Mouse (Mus musculus) erythroblast, embryonic 14.5 days (primary cell): ENCODE measurements around the gene Pde4d. TPM values are rescaled to one million over a fixed set of nuclear protein-coding genes. Genes with fewer than 3 reads are reported as not detected.

Source experiments
- H3K27me3 ChIP-seq: 2 replicates; pipeline ENCODE4 v1.6.1; 2012; ENCODE audit warnings: inconsistent platforms; ENCODE audit not compliant: control insufficient read depth
- H3K36me3 ChIP-seq: 2 replicates; pipeline ENCODE4 v1.6.1; 2012; ENCODE audit warnings: mild to moderate bottlenecking, inconsistent platforms; ENCODE audit not compliant: control insufficient read depth
- H3K4me1 ChIP-seq: 2 replicates; pipeline ENCODE4 v1.6.1; 2012; ENCODE audit warnings: inconsistent platforms; ENCODE audit not compliant: control insufficient read depth
- H3K4me3 ChIP-seq: replicated peaks from 2 replicates; pipeline ENCODE3; 2012; ENCODE audit warnings: moderate library complexity, mild to moderate bottlenecking, inconsistent platforms
- H3K9me3 ChIP-seq: 2 replicates; pipeline ENCODE4 v1.6.1; 2012; ENCODE audit warnings: low read length, inconsistent platforms, mixed read lengths; ENCODE audit not compliant: control insufficient read depth
- GATA1 ChIP-seq: IDR thresholded peaks from 2 replicates; pipeline ENCODE4 v1.6.1; 2012; ENCODE audit warnings: low read length, inconsistent platforms, mixed read lengths
- TAL1 ChIP-seq: IDR thresholded peaks from 3 replicates; pipeline ENCODE4 v1.6.1; 2012; ENCODE audit warnings: low read length, inconsistent platforms, mixed read lengths
- polyA plus RNA-seq: library from polyadenylated mRNA; stranded (reverse); fragments of >175 nt; gene quantifications from 2 replicates; pipeline ENCODE4 v1.2.3, GENCODE M21; 2012

Gene Pde4d
- polyA plus RNA-seq, 1 experiment, result 0.23 TPM

GRCm38 (mm10) chr13:109793918-109794317 is 1344.2 kb downstream of the Pde4d start:
- Histone ChIP-seq H3K4me3 (no peak overlapping the region), H3K4me1 (no peaks in the 10 kb centered on the region), H3K27me3 (no peaks in the 10 kb centered on the region), H3K9me3 (no peaks in the 10 kb centered on the region), H3K36me3 (no peaks in the 10 kb centered on the region)
- TF ChIP-seq GATA1 (no peak), TAL1 (no peak)

GRCm38 (mm10) chr13:109798651-109799050 is 1348.9 kb downstream of the Pde4d start:
- no peaks in the 10 kb centered on the region for H3K4me1 ChIP-seq

GRCm38 (mm10) chr13:109802201-109802600 is 1352.5 kb downstream of the Pde4d start:
- Histone ChIP-seq H3K27me3 (no peaks in the 10 kb centered on the region), H3K36me3 (no peaks in the 10 kb centered on the region; the same call in 1 of the 2 replicates), H3K4me3 (no peak overlapping the region), H3K9me3 (no peaks in the 10 kb centered on the region), H3K4me1 (peaks cover 10% of the 10 kb centered on the region)
- TF ChIP-seq GATA1, result no peak
- TF ChIP-seq TAL1, result no peak

More at GRCm38 (mm10) chr13:109798651-109799050, 1348.9 kb downstream of the Pde4d start:
- no peaks in the 10 kb centered on the region for H3K27me3 ChIP-seq
- H3K36me3 ChIP-seq, result no peaks in the 10 kb centered on the region; the same call in 1 of the 2 replicates
- H3K4me3 ChIP-seq, result no peak overlapping the region
- H3K9me3 ChIP-seq, result no peaks in the 10 kb centered on the region
- no peak for TF ChIP-seq TAL1
- no peak for TF ChIP-seq GATA1

GRCm38 (mm10) chr13:109806193-109806966 is 1356.6 kb downstream of the Pde4d start:
- Histone ChIP-seq H3K9me3 (no peaks in the 10 kb centered on the region), H3K4me1 (peaks cover 22% of the 10 kb centered on the region), H3K27me3 (no peaks in the 10 kb centered on the region), H3K36me3 (no peaks in the 10 kb centered on the region; the same call in 1 of the 2 replicates), H3K4me3 (no peak overlapping the region)
- TF ChIP-seq TAL1, result no peak
- TF ChIP-seq GATA1, result no peak

GRCm38 (mm10) chr13:109807036-109807435 is 1357.3 kb downstream of the Pde4d start:
- TF ChIP-seq GATA1 (no peak), TAL1 (no peak)
- Histone ChIP-seq H3K27me3 (no peaks in the 10 kb centered on the region), H3K9me3 (no peaks in the 10 kb centered on the region), H3K4me3 (no peak overlapping the region), H3K4me1 (peaks cover 22% of the 10 kb centered on the region), H3K36me3 (no peaks in the 10 kb centered on the region; the same call in 1 of the 2 replicates)

GRCm38 (mm10) chr13:109807446-109807845 is 1357.7 kb downstream of the Pde4d start:
- Histone ChIP-seq H3K4me3 (no peak overlapping the region), H3K4me1 (peaks cover 22% of the 10 kb centered on the region), H3K27me3 (no peaks in the 10 kb centered on the region), H3K9me3 (no peaks in the 10 kb centered on the region), H3K36me3 (no peaks in the 10 kb centered on the region; the same call in 1 of the 2 replicates)
- no peak for TF ChIP-seq GATA1
- no peak for TF ChIP-seq TAL1

GRCm38 (mm10) chr13:109808039-109808438 is 1358.3 kb downstream of the Pde4d start:
- TF ChIP-seq GATA1 (no peak), TAL1 (no peak)
- peaks cover 22% of the 10 kb centered on the region for H3K4me1 ChIP-seq

GRCm38 (mm10) chr13:109808946-109809345 is 1359.2 kb downstream of the Pde4d start:
- Histone ChIP-seq H3K27me3 (no peaks in the 10 kb centered on the region), H3K4me1 (peaks cover 22% of the 10 kb centered on the region), H3K4me3 (no peak overlapping the region), H3K36me3 (peaks cover 2% of the 10 kb centered on the region; the same call in 1 of the 2 replicates), H3K9me3 (no peaks in the 10 kb centered on the region)
- no peak for TF ChIP-seq TAL1
- TF ChIP-seq GATA1, result no peak

More at GRCm38 (mm10) chr13:109808039-109808438, 1358.3 kb downstream of the Pde4d start:
- Histone ChIP-seq H3K4me3 (no peak overlapping the region), H3K36me3 (no peaks in the 10 kb centered on the region; the same call in 1 of the 2 replicates), H3K27me3 (no peaks in the 10 kb centered on the region), H3K9me3 (no peaks in the 10 kb centered on the region)

- Histone ChIP-seq H3K36me3 (peaks cover 2% of the 10 kb centered on the region), H3K4me1 (peaks cover 22% of the 10 kb centered on the region), H3K4me3 (no peak overlapping the region), H3K9me3 (no peaks in the 10 kb centered on the region), H3K27me3 (no peaks in the 10 kb centered on the region)
- no peak for TF ChIP-seq TAL1
- TF ChIP-seq GATA1, result no peak
Observed at GRCm38 (mm10) chr13:109809646-109810045, 1359.9 kb downstream of the Pde4d start.

GRCm38 (mm10) chr13:109813924-109814323 is 1364.2 kb downstream of the Pde4d start:
- Histone ChIP-seq H3K27me3 (no peaks in the 10 kb centered on the region), H3K36me3 (peaks cover 2% of the 10 kb centered on the region), H3K4me1 (no peaks in the 10 kb centered on the region), H3K9me3 (no peaks in the 10 kb centered on the region), H3K4me3 (no peak overlapping the region)
- no peak for TF ChIP-seq TAL1
- no peak for TF ChIP-seq GATA1
